8 mouse cellular contexts compared by ENCODE assay signal in genomic region chr3:130060396-130061029, GRCm38 (mm10). TPM values are rescaled to one million over a fixed set of nuclear protein-coding genes. Genes with fewer than 3 reads are reported as not detected.
A peak's percentile ranks its signal among the peaks of the same experiment; 100 is the strongest.
DNase-seq lines count a peak whose midpoint lies in the region; ATAC-seq and TF ChIP-seq lines count a peak whose summit lies in the region.

No protein-coding gene starts in this region.

- peak overlapping the region; percentile 99 for H3K27ac ChIP-seq in embryonic facial prominence, embryonic 10.5 days (replicated peaks)
- H3K27ac ChIP-seq in kidney, adult 2 months (ENCODE audit: insufficient read depth, low read depth, low read length): peak overlapping the region; percentile 72
- H3K27ac ChIP-seq in limb, embryonic 15.5 days: peak overlapping the region; percentile 98
- H3K27ac ChIP-seq in midbrain, postnatal 0 days (ENCODE audit: low read depth, low read length): peak overlapping the region; percentile 96

- no peaks in the 10 kb centered on the region for H3K9me3 ChIP-seq in embryonic facial prominence, embryonic 10.5 days
- no peaks in the 10 kb centered on the region for H3K9me3 ChIP-seq in limb, embryonic 15.5 days
- H3K9me3 ChIP-seq in midbrain, postnatal 0 days (ENCODE audit: low read length): no peaks in the 10 kb centered on the region

- ATAC-seq in limb, embryonic 15.5 days (ENCODE audit: insufficient number of reproducible peaks, low FRiP score, low TSS enrichment, low read depth): peak; percentile 87
- peak; percentile 96 for ATAC-seq in midbrain, postnatal 0 days (ENCODE audit: low FRiP score)

- H3K36me3 ChIP-seq in embryonic facial prominence, embryonic 10.5 days (replicated peaks): peaks cover 20% of the 10 kb centered on the region
- no peaks in the 10 kb centered on the region for H3K36me3 ChIP-seq in kidney, adult 2 months (ENCODE audit: control insufficient read depth, insufficient read depth, low read length)
- H3K36me3 ChIP-seq in limb, embryonic 15.5 days: peaks cover 4% of the 10 kb centered on the region
- no peaks in the 10 kb centered on the region for H3K36me3 ChIP-seq in midbrain, postnatal 0 days (ENCODE audit: insufficient read depth, low read length)

- peak overlapping the region; percentile 57 for H3K4me2 ChIP-seq in limb, embryonic 15.5 days
- peak overlapping the region; percentile 78 for H3K4me2 ChIP-seq in midbrain, postnatal 0 days (ENCODE audit: low read depth, low read length, poor library complexity, severe bottlenecking)

- H3K27me3 ChIP-seq in embryonic facial prominence, embryonic 10.5 days (replicated peaks; ENCODE audit: low read depth, poor library complexity, severe bottlenecking): no peaks in the 10 kb centered on the region; the same call in 1 of the 2 replicates
- H3K27me3 ChIP-seq in kidney, adult 2 months (replicated peaks; ENCODE audit: control insufficient read depth, insufficient read depth, low read length): no peaks in the 10 kb centered on the region
- H3K27me3 ChIP-seq in limb, embryonic 15.5 days: no peaks in the 10 kb centered on the region
- H3K27me3 ChIP-seq in midbrain, postnatal 0 days (ENCODE audit: insufficient read depth, low read length): no peaks in the 10 kb centered on the region

- TF ChIP-seq POLR2A in kidney, adult 2 months (IDR thresholded peaks at IDR 0.05; ENCODE audit: low read depth, low read length): peak; percentile 2

- H3K4me3 ChIP-seq in embryonic facial prominence, embryonic 10.5 days: peak overlapping the region; percentile 79
- peak overlapping the region; percentile 79 for H3K4me3 ChIP-seq in kidney, adult 2 months (ENCODE audit: insufficient read depth, low read depth, low read length)
- H3K4me3 ChIP-seq in limb, embryonic 15.5 days: peak overlapping the region; percentile 92
- peak overlapping the region; percentile 87 for H3K4me3 ChIP-seq in midbrain, postnatal 0 days (ENCODE audit: low read depth, low read length)

- H3K4me1 ChIP-seq in embryonic facial prominence, embryonic 10.5 days: peaks cover 46% of the 10 kb centered on the region
- H3K4me1 ChIP-seq in kidney, adult 2 months (ENCODE audit: control insufficient read depth, insufficient read depth, low read length): peaks cover 17% of the 10 kb centered on the region; the same call in 1 of the 2 replicates
- H3K4me1 ChIP-seq in limb, embryonic 15.5 days: peaks cover 31% of the 10 kb centered on the region
- H3K4me1 ChIP-seq in midbrain, postnatal 0 days (ENCODE audit: insufficient read depth, low read length): peaks cover 10% of the 10 kb centered on the region; the same call in 1 of the 2 replicates

- H3K9ac ChIP-seq in limb, embryonic 15.5 days: peak overlapping the region; percentile 95
- H3K9ac ChIP-seq in midbrain, postnatal 0 days (replicated peaks; ENCODE audit: low read length, poor library complexity, severe bottlenecking): peak overlapping the region; percentile 99

- DNase-seq in 3134 (ENCODE audit: extremely low read depth, insufficient read length, low spot score): peak; percentile 82
- peak; percentile 87 for DNase-seq in adrenal gland, postnatal 14 days
- DNase-seq in embryonic facial prominence, embryonic 10.5 days (ENCODE audit: low spot score): peak; percentile 94
- peak; percentile 87 to 91 for DNase-seq in heart, adult 18-20 months
- peak; percentile 88 for DNase-seq in kidney, adult 2 months
- peak; percentile 89 for DNase-seq in midbrain, postnatal 0 days (ENCODE audit: low spot score)
- DNase-seq in spleen, postnatal 14 days (ENCODE audit: low spot score in 2 of 2): peak; percentile 62 to 74

- under 1% methylated on average over 80 of the region's 92 CpGs for WGBS in embryonic facial prominence, embryonic 10.5 days
- WGBS in kidney, adult 2 months: 1% methylated on average over 72 of the region's 92 CpGs
- under 1% methylated on average over 72 of the region's 92 CpGs for WGBS in limb, embryonic 15.5 days
- WGBS in midbrain, postnatal 0 days: 1% methylated on average over 53 of the region's 92 CpGs

- TF ChIP-seq CTCF in kidney, adult 2 months (conservative IDR thresholded peaks at IDR 0.05; ENCODE audit: insufficient read depth, insufficient read length, low read depth, low read length): peak; percentile 33; the same call in 1 of the 2 replicates
- peak; percentile 70 for TF ChIP-seq CTCF in midbrain, postnatal 0 days (IDR thresholded peaks at IDR 0.05)

RNA-seq across cellular contexts. Expression of gene Sec24b, which starts 0.8 kb away (rescaled TPM):
- total RNA-seq in adrenal gland, postnatal 14 days (2021): 56.0 and 66.4 TPM in 2 replicates
- 37.7 and 42.0 TPM in 2 replicates for polyA plus RNA-seq in embryonic facial prominence, embryonic 10.5 days (2016; fragmentation: Nextera tagmentation; extraction: Ambion mirVana)
- 10 to 100 TPM; 21.0 to 25.4 TPM for total RNA-seq in heart, adult 18-20 months (2021)
- polyA plus RNA-seq in kidney, adult 2 months (2012; rRNA removed): 38.1 and 38.7 TPM in 2 replicates
- polyA plus RNA-seq in limb, embryonic 15.5 days (2015; fragmentation: Nextera tagmentation; extraction: Ambion mirVana): 29.8 and 30.0 TPM in 2 replicates
- total RNA-seq in midbrain, postnatal 0 days (2014; rRNA removed): 39.7 and 43.2 TPM in 2 replicates
- 27.3 and 29.1 TPM in 2 replicates for polyA plus RNA-seq in midbrain, postnatal 0 days (2015; fragmentation: Nextera tagmentation; extraction: Ambion mirVana)

Comparison
In these comparisons a context has a peak if more than half of its experiments do, and no peak if none do; other contexts are left out.
1. Peak in every context shown above with its lines: DNase-seq, ATAC-seq, H3K4me3 ChIP-seq and H3K27ac ChIP-seq.